Mouse (Mus musculus) kidney, embryonic 15.5 days (tissue): ENCODE measurements around the gene Gnl3l. TPM values are rescaled to one million over a fixed set of nuclear protein-coding genes. Genes with fewer than 3 reads are reported as not detected.

Experiments
- ATAC-seq: fragments of 200-750 bp; cut with Nextera tagmentation; replicated peaks from 2 replicates; pipeline ENCODE4 v1.8.0; 2017; ENCODE audit warnings: moderate TSS enrichment; ENCODE audit not compliant: low FRiP score
- H3K27ac ChIP-seq: fragments of 300-500 bp; sonication (generic); 2 replicates; pipeline ENCODE4 v1.5.1; 2015; ENCODE audit warnings: mild to moderate bottlenecking, inconsistent platforms
- H3K27me3 ChIP-seq: fragments of 300-500 bp; sonication (generic); 2 replicates; pipeline ENCODE4 v1.6.1; 2015; ENCODE audit warnings: inconsistent platforms
- H3K36me3 ChIP-seq: fragments of 300-500 bp; sonication (generic); 2 replicates; pipeline ENCODE4 v1.6.1; 2015; ENCODE audit warnings: inconsistent platforms
- H3K4me1 ChIP-seq: fragments of 300-500 bp; sonication (generic); 2 replicates; pipeline ENCODE4 v1.6.1; 2015; ENCODE audit warnings: inconsistent platforms
- H3K4me2 ChIP-seq: fragments of 300-500 bp; sonication (generic); 2 replicates; pipeline ENCODE4 v1.6.1; 2015; ENCODE audit warnings: moderate library complexity, mild to moderate bottlenecking, inconsistent platforms
- H3K4me3 ChIP-seq: fragments of 300-500 bp; sonication (generic); replicated peaks from 2 replicates; pipeline ENCODE4 v1.5.1; 2015; ENCODE audit warnings: mild to moderate bottlenecking, inconsistent platforms
- H3K9ac ChIP-seq: fragments of 300-500 bp; sonication (generic); 2 replicates; pipeline ENCODE4 v1.6.1; 2015; ENCODE audit warnings: mild to moderate bottlenecking, inconsistent platforms
- H3K9me3 ChIP-seq: fragments of 300-500 bp; sonication (generic); replicated peaks from 2 replicates; pipeline ENCODE4 v1.6.1; 2016; ENCODE audit warnings: inconsistent platforms
- WGBS: fragments of 180-500 bp; shearing (Covaris S2); methylation state at CpG from one replicate; pipeline ENCODE4 v1.1.7; 2015; ENCODE audit warnings: mixed read lengths; 5-methylcytosine and 5-hydroxymethylcytosine counted together
- polyA plus RNA-seq: library from polyadenylated mRNA; unstranded; fragments of >200 nt; fragmentation: Nextera tagmentation; extraction: Ambion mirVana; gene quantifications from 2 replicates; pipeline ENCODE4 v1.2.1, GENCODE M21; 2015

Gene Gnl3l
- polyA plus RNA-seq, 1 experiment from 2014 or later = 30.4 TPM

DNA sequence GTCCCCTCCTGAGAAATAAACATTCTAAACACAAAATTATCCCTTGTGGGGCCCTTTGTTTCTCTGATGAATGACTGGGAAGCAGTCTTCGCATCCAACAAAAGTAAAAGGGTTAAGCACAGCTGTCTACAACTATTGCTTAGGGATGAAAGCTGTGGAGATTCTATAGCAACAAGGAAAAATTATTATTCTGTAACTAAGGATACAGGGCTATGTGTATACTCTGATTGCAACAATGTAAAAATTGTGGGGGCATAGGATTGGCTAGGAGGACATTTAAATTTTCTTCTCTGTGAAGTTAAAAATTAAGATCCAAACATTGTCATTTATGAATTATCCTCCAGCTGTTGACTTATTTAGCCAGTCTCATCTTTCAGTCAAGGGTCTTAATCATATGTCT lies 61.1 kb downstream of the Gnl3l start:
- Histone ChIP-seq H3K9ac (no peak overlapping the region), H3K4me2 (peak overlapping the region; percentile 49), H3K4me1 (no peaks in the 10 kb centered on the region), H3K4me3 (peak overlapping the region; percentile 19; the same call in 1 of the 2 replicates), H3K27ac (peak overlapping the region; percentile 84; the same call in 1 of the 2 replicates), H3K27me3 (peaks cover 14% of the 10 kb centered on the region; the same call in 1 of the 2 replicates), H3K36me3 (no peaks in the 10 kb centered on the region), H3K9me3 (no peaks in the 10 kb centered on the region)
- WGBS = 37% methylated on average over 1 of the region's 1 CpGs
- 0 out of 2 replicates have a peak, but pooled peaks have one; percentile 38 for ATAC-seq

DNA sequence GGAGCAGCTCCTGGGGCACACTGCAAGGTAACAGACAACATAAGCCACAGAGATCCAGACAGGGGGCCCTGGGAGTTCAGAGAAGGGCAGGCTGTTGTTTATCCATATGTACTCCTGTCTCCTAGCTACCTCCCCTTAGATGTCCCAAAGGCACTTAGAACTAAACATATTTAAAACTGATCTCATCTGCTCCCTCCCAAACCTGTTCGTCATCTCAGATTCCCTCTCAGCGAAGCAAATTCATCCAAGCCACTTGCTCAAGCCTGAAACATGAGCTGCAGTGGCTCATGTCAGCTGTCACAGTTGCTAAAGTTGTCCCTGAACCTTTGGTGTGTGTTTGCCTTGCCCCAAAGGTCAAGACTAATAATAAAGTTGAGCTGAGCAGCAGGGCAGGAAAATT lies 61.7 kb downstream of the Gnl3l start:
- 28% methylated on average over 2 of the region's 2 CpGs for whole genome bisulfite sequencing
- H3K36me3 ChIP-seq = no peaks in the 10 kb centered on the region
- no peaks in the 10 kb centered on the region for H3K4me1 ChIP-seq
- H3K4me2 ChIP-seq = no peak overlapping the region
- H3K9ac ChIP-seq = no peak overlapping the region
- H3K9me3 ChIP-seq = no peaks in the 10 kb centered on the region
- no peak overlapping the region for H3K4me3 ChIP-seq
- 0 out of 2 replicates have a peak overlapping the region, but pooled peaks have one; percentile 56 for H3K27ac ChIP-seq
- ATAC-seq = peak; percentile 34; the same call in 1 of the 2 replicates
- peaks cover 16% of the 10 kb centered on the region; the same call in 1 of the 2 replicates for H3K27me3 ChIP-seq

DNA sequence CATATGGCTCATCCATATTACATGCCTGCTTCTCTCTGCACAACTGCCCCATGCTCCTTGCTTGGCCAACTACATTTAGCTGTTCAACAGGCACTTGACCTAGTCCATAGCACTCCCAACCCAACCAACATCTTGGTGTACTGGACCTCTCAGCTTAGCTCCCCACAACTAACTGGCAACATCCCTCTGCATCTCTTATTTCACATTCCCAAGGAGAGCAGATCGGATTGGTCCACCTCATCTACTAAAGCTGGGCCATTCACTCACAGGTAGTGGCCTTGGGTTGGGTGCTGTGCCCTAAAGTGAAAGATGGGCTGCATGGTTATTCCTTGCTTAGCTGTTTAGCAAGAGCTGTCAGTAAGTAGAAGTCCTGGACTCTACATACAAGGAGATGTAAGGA lies 62.4 kb downstream of the Gnl3l start:
- Histone ChIP-seq H3K4me3 (no peak overlapping the region), H3K9ac (no peak overlapping the region), H3K27me3 (peaks cover 18% of the 10 kb centered on the region; the same call in 1 of the 2 replicates), H3K27ac (no peak overlapping the region), H3K4me2 (no peak overlapping the region), H3K9me3 (no peaks in the 10 kb centered on the region), H3K36me3 (no peaks in the 10 kb centered on the region), H3K4me1 (no peaks in the 10 kb centered on the region)
- ATAC-seq = no peak
- 90% methylated on average over 1 of the region's 1 CpGs for whole genome bisulfite sequencing

Other genes with a start within 250 kb of the Gnl3l start
- 647 and 740 TPM in 2 replicates for gene Maged2, start 203.0 kb downstream of the Gnl3l start, polyA plus RNA-seq
- gene Fgd1, start 28.8 kb upstream of the Gnl3l start, polyA plus RNA-seq = 11.9 and 14.5 TPM in 2 replicates
- gene Tsr2, start 79.2 kb upstream of the Gnl3l start, polyA plus RNA-seq = 38.6 and 43.2 TPM in 2 replicates
- gene Wnk3, start 180.8 kb upstream of the Gnl3l start, polyA plus RNA-seq = 1.9 and 2.2 TPM in 2 replicates